Mouse (Mus musculus): Measurements from ENCODE around the gene Hps3.

GRCm38 (mm10) chr3:20076145-20077053, 41.3 kb upstream of the Hps3 start:
- no peak for TF ChIP-seq CTCF (IDR thresholded peaks at IDR 0.05; ENCODE audit: control insufficient read depth, insufficient read depth, insufficient read length)
- no peak for TF ChIP-seq MYOD1 (IDR thresholded peaks at IDR 0.05; ENCODE audit: control insufficient read depth, insufficient read length, low read depth)

All from C2C12 (cell line).